Mouse (Mus musculus) kidney, adult 2 months (tissue): ENCODE results near the gene Gm21885.

ENCODE experiments used
- CTCF ChIP-seq: fragments of 200-500 bp; conservative IDR thresholded peaks from 2 replicates; pipeline ENCODE4 v1.5.1; 2011; ENCODE audit warnings: low read depth, mild to moderate bottlenecking, control low read depth, low read length, moderate library complexity, mixed read lengths; ENCODE audit not compliant: insufficient read depth, insufficient read length
- POLR2A ChIP-seq: fragments of 200-500 bp; IDR thresholded peaks from one replicate; pipeline ENCODE4 v1.6.1; 2011; ENCODE audit warnings: low read depth, low read length, control low read depth

GRCm38 (mm10) chr11:94315308-94315707 is 33.6 kb downstream of the Gm21885 start:
- TF ChIP-seq POLR2A (no peak), CTCF (no peak)
